Mouse (Mus musculus) embryo, embryonic 10.5 days (tissue): ENCODE measurements at regions not wholly inside any gene's neighbourhood (a gene's known extent, or its start where the extent isn't known, plus 50 kb on each side); places are given as distances from the start of the nearest gene placed in this dataset.

Experiments
- DNase-seq: peaks from one replicate; pipeline ENCODE4 v3.0.0-alpha.2; 2015; ENCODE audit warnings: low spot score

GRCm38 (mm10) chr17:16247681-16248080 lies 416.8 kb upstream of the Rgmb start:
- no peak for DNase-seq

GRCm38 (mm10) chr17:16221253-16221652 lies 390.4 kb upstream of the Rgmb start:
- no peak for DNase-seq

GRCm38 (mm10) chr17:16219675-16220566 lies 389.1 kb upstream of the Rgmb start:
- no peak for DNase-seq

GRCm38 (mm10) chr17:16218623-16219022 lies 387.8 kb upstream of the Rgmb start:
- DNase-seq: peak; percentile 23

GRCm38 (mm10) chr17:16216796-16217195 lies 386.0 kb upstream of the Rgmb start:
- no peak for DNase-seq

GRCm38 (mm10) chr17:16193636-16194035 lies 362.8 kb upstream of the Rgmb start:
- DNase-seq: peak; percentile 10

- DNase-seq: no peak
Measured at GRCm38 (mm10) chr17:16180856-16181255, 350.0 kb upstream of the Rgmb start.

- DNase-seq: peak; percentile 28
Measured at GRCm38 (mm10) chr17:16178102-16178501, 347.3 kb upstream of the Rgmb start.

GRCm38 (mm10) chr17:16176782-16177510 lies 346.1 kb upstream of the Rgmb start:
- peak; percentile 78 for DNase-seq

- DNase-seq: no peak
Measured at GRCm38 (mm10) chr17:16173568-16174105, 342.8 kb upstream of the Rgmb start.

- DNase-seq: no peak
Measured at GRCm38 (mm10) chr17:16166731-16167130, 335.9 kb upstream of the Rgmb start.

- no peak for DNase-seq
Measured at GRCm38 (mm10) chr17:16158119-16158518, 327.3 kb upstream of the Rgmb start.

GRCm38 (mm10) chr17:16157711-16158110 lies 326.9 kb upstream of the Rgmb start:
- DNase-seq: peak; percentile 79

- DNase-seq: no peak
Measured at GRCm38 (mm10) chr17:16157135-16157534, 326.3 kb upstream of the Rgmb start.

- DNase-seq: no peak
Measured at GRCm38 (mm10) chr17:16156596-16156995, 325.8 kb upstream of the Rgmb start.

GRCm38 (mm10) chr17:16155587-16155986 lies 324.7 kb upstream of the Rgmb start:
- DNase-seq: peak; percentile 23
